In genomic region chr7:45240633-45241388, GRCm38 (mm10) we compare ENCODE assay signal across 9 mouse cellular contexts. TPM values are rescaled to one million over a fixed set of nuclear protein-coding genes. Genes with fewer than 3 reads are reported as not detected.
DNase-seq lines count a peak whose midpoint lies in the region; ATAC-seq and TF ChIP-seq lines count a peak whose summit lies in the region.
"Had no signal": no experiment of that assay in that cellular context is flagged by ENCODE, and none has a peak within 500 bp of the region (broad histone marks: within the 10 kb centered on the region; RNA-seq: fewer than 3 reads in every experiment).

Slc6a16 (plus strand) TSS chr7:45241085.

- no peaks in the 10 kb centered on the region for H3K36me3 ChIP-seq in liver, embryonic 11.5 days (ENCODE audit: control insufficient read depth, insufficient read depth, low read length)
- no peaks in the 10 kb centered on the region for H3K36me3 ChIP-seq in embryonic facial prominence, embryonic 14.5 days (ENCODE audit: control insufficient read depth, insufficient read depth, low read length)
- no peaks in the 10 kb centered on the region for H3K36me3 ChIP-seq in intestine, embryonic 15.5 days
- H3K36me3 ChIP-seq in thymus, adult 2 months (ENCODE audit: control insufficient read depth, insufficient read depth, low read length) = no peaks in the 10 kb centered on the region

- no peak within 1 kb of the TSS for H3K27ac ChIP-seq in liver, embryonic 11.5 days (ENCODE audit: low read depth, low read length)
- H3K27ac ChIP-seq in embryonic facial prominence, embryonic 14.5 days (replicated peaks; ENCODE audit: low read depth, low read length) = no peak within 1 kb of the TSS
- H3K27ac ChIP-seq in intestine, embryonic 15.5 days = no peak within 1 kb of the TSS
- no peak within 1 kb of the TSS for H3K27ac ChIP-seq in thymus, adult 2 months (ENCODE audit: control insufficient read depth, insufficient read depth, low read length)

- intact Hi-C loops in left cerebral cortex, postnatal 36 days (cut with DNase I) = no loop called here

- peak within 1 kb of the TSS; percentile 44 for H3K4me2 ChIP-seq in liver, embryonic 11.5 days
- H3K4me2 ChIP-seq in embryonic facial prominence, embryonic 14.5 days (ENCODE audit: low read depth, low read length) = peak within 1 kb of the TSS; percentile 63
- H3K4me2 ChIP-seq in intestine, embryonic 15.5 days (replicated peaks) = peak within 1 kb of the TSS; percentile 52

- TF ChIP-seq POLR2A in thymus, adult 2 months (IDR thresholded peaks at IDR 0.05; ENCODE audit: control insufficient read depth, extremely low read depth, insufficient read depth, low read length, poor library complexity) = no peak

- whole genome bisulfite sequencing in liver, embryonic 11.5 days = 36% methylated on average over 53 of the region's 53 CpGs
- WGBS in embryonic facial prominence, embryonic 14.5 days = 19% methylated on average over 29 of the region's 53 CpGs
- WGBS in intestine, embryonic 15.5 days = 19% methylated on average over 50 of the region's 53 CpGs
- 94% methylated on average over 53 of the region's 53 CpGs for WGBS in thymus, adult 2 months

- H3K27me3 ChIP-seq in liver, embryonic 11.5 days (replicated peaks; ENCODE audit: control insufficient read depth, insufficient read depth, low read length) = peaks cover 8% of the 10 kb centered on the region
- peaks cover 3% of the 10 kb centered on the region; the same call in 1 of the 2 replicates for H3K27me3 ChIP-seq in embryonic facial prominence, embryonic 14.5 days (replicated peaks; ENCODE audit: control insufficient read depth, insufficient read depth, low read length)
- H3K27me3 ChIP-seq in intestine, embryonic 15.5 days (replicated peaks) = peaks cover 5% of the 10 kb centered on the region
- H3K27me3 ChIP-seq in thymus, adult 2 months (ENCODE audit: control insufficient read depth, insufficient read depth, low read length) = no peaks in the 10 kb centered on the region

- H3K4me3 ChIP-seq in liver, embryonic 11.5 days (ENCODE audit: low read depth, low read length) = peak within 1 kb of the TSS; percentile 18; the same call in 1 of the 2 replicates
- H3K4me3 ChIP-seq in embryonic facial prominence, embryonic 14.5 days (ENCODE audit: low read depth, low read length) = peak within 1 kb of the TSS; percentile 27
- H3K4me3 ChIP-seq in intestine, embryonic 15.5 days (replicated peaks) = peak within 1 kb of the TSS; percentile 20
- no peak within 1 kb of the TSS for H3K4me3 ChIP-seq in thymus, adult 2 months (ENCODE audit: control insufficient read depth, insufficient read depth, low read length)

- no peak for DNase-seq in liver, embryonic 11.5 days (ENCODE audit: low spot score)
- no peak for DNase-seq in liver
- DNase-seq in embryonic facial prominence, embryonic 14.5 days (ENCODE audit: low spot score) = peak; percentile 52
- DNase-seq in left cerebral cortex, postnatal 36 days (ENCODE audit: low spot score in 2 of 2) = peak; percentile 54 to 59
- DNase-seq in neural tube, embryonic 10.5 days (ENCODE audit: extremely low spot score, low spot score) = peak; percentile 63
- DNase-seq in spleen, postnatal 4 days (ENCODE audit: low spot score in 2 of 2) = no peak
- DNase-seq in thymus, adult 2 months = no peak

- no peaks in the 10 kb centered on the region for H3K9me3 ChIP-seq in liver, embryonic 11.5 days (ENCODE audit: control insufficient read depth, low read length)
- H3K9me3 ChIP-seq in embryonic facial prominence, embryonic 14.5 days (ENCODE audit: control insufficient read depth, low read length) = no peaks in the 10 kb centered on the region
- no peaks in the 10 kb centered on the region for H3K9me3 ChIP-seq in intestine, embryonic 15.5 days

- peaks cover 10% of the 10 kb centered on the region for H3K4me1 ChIP-seq in liver, embryonic 11.5 days (replicated peaks; ENCODE audit: control insufficient read depth, insufficient read depth, low read length)
- H3K4me1 ChIP-seq in embryonic facial prominence, embryonic 14.5 days (ENCODE audit: control insufficient read depth, insufficient read depth, low read length) = peaks cover 8% of the 10 kb centered on the region
- H3K4me1 ChIP-seq in intestine, embryonic 15.5 days (replicated peaks) = peaks cover 7% of the 10 kb centered on the region; the same call in 1 of the 2 replicates
- peaks cover 24% of the 10 kb centered on the region for H3K4me1 ChIP-seq in thymus, adult 2 months (replicated peaks; ENCODE audit: control insufficient read depth, insufficient read depth, low read length)

- H3K9ac ChIP-seq in liver, embryonic 11.5 days (ENCODE audit: low read depth, low read length) = no peak within 1 kb of the TSS
- H3K9ac ChIP-seq in embryonic facial prominence, embryonic 14.5 days (ENCODE audit: low read depth, low read length) = peak within 1 kb of the TSS; percentile 48
- no peak within 1 kb of the TSS for H3K9ac ChIP-seq in intestine, embryonic 15.5 days

- ATAC-seq in liver, embryonic 11.5 days (replicated peaks; ENCODE audit: low FRiP score) = no peak
- ATAC-seq in embryonic facial prominence, embryonic 14.5 days (ENCODE audit: low read depth) = peak; percentile 54
- peak; percentile 53 for ATAC-seq in intestine, embryonic 15.5 days

- no peak for TF ChIP-seq CTCF in thymus, adult 2 months (IDR thresholded peaks at IDR 0.05; ENCODE audit: borderline replicate concordance, control insufficient read depth, extremely low read depth, insufficient read depth, low read length, poor library complexity)

RNA-seq across cellular contexts. Expression of gene Slc6a16, which starts in this region (rescaled TPM):
- polyA plus RNA-seq in liver, embryonic 11.5 days (2014; fragmentation: Nextera tagmentation; extraction: Ambion mirVana) = 0.19 TPM in 1 of 2 replicates, not detected in the other
- 0.11 and 0.38 TPM in 2 replicates for polyA plus RNA-seq in embryonic facial prominence, embryonic 14.5 days (2014; fragmentation: Nextera tagmentation; extraction: Ambion mirVana)
- not detected in 2 replicates for polyA plus RNA-seq in intestine, embryonic 15.5 days (2015; fragmentation: Nextera tagmentation; extraction: Ambion mirVana)
- 1 to 10 TPM; 1.2 to 1.6 TPM for total RNA-seq in left cerebral cortex, postnatal 36 days (2021)
- 0.30 and 0.37 TPM in 2 replicates for polyA plus RNA-seq in thymus, adult 2 months (2012; rRNA removed)
- polyA plus RNA-seq: macrophage had no signal

Comparison
In these comparisons a context has a peak if more than half of its experiments do, and no peak if none do; other contexts are left out.
1. Peak in DNase-seq, ATAC-seq, H3K4me3 ChIP-seq, H3K9ac ChIP-seq and H3K4me2 ChIP-seq in embryonic facial prominence, embryonic 14.5 days; RNA of the gene not detected or under 1 TPM.
2. Peak in ATAC-seq, H3K4me3 ChIP-seq and H3K4me2 ChIP-seq in intestine, embryonic 15.5 days; RNA of the gene not detected or under 1 TPM.
3. DNase-seq: peak in left cerebral cortex, postnatal 36 days (2 of 2) and neural tube, embryonic 10.5 days (single experiment); none in liver, embryonic 11.5 days (single experiment), liver (single experiment), spleen, postnatal 4 days (0 of 2) and thymus, adult 2 months (single experiment).
4. Peak in every context shown above with its lines, with median percentiles within 50 percentile points of each other: H3K4me2 ChIP-seq.